Mouse (Mus musculus) kidney, embryonic 14.5 days (tissue): ENCODE measurements at regions not wholly inside any gene's neighbourhood (a gene's known extent, or its start where the extent isn't known, plus 50 kb on each side); places are given as distances from the start of the nearest gene placed in this dataset.

ENCODE experiments used
- ATAC-seq: fragments of 200-750 bp; cut with Nextera tagmentation; 2 replicates; pipeline ENCODE4 v1.8.0; 2017; ENCODE audit warnings: moderate number of reproducible peaks, mild to moderate bottlenecking, moderate TSS enrichment, moderate library complexity; ENCODE audit not compliant: low FRiP score, low TSS enrichment
- H3K27ac ChIP-seq: fragments of 300-500 bp; sonication (generic); 2 replicates; pipeline ENCODE4 v1.5.1; 2014; ENCODE audit warnings: low read depth, mild to moderate bottlenecking, low read length, moderate library complexity, mixed read lengths
- H3K27me3 ChIP-seq: fragments of 300-500 bp; sonication (generic); 2 replicates; pipeline ENCODE4 v1.6.1; 2014; ENCODE audit warnings: mild to moderate bottlenecking, low read length; ENCODE audit not compliant: control insufficient read depth, insufficient read depth
- H3K36me3 ChIP-seq: fragments of 300-500 bp; sonication (generic); 2 replicates; pipeline ENCODE4 v1.6.1; 2014; ENCODE audit warnings: low read length, mixed read lengths; ENCODE audit not compliant: control insufficient read depth, insufficient read depth
- H3K4me1 ChIP-seq: fragments of 300-500 bp; sonication (generic); 2 replicates; pipeline ENCODE4 v1.6.1; 2014; ENCODE audit warnings: low read length, mixed read lengths; ENCODE audit not compliant: control insufficient read depth, insufficient read depth
- H3K4me2 ChIP-seq: fragments of 300-500 bp; sonication (generic); replicated peaks from 2 replicates; pipeline ENCODE4 v1.6.1; 2014; ENCODE audit warnings: low read depth, mild to moderate bottlenecking, low read length
- H3K4me3 ChIP-seq: fragments of 300-500 bp; sonication (generic); 2 replicates; pipeline ENCODE4 v1.5.1; 2014; ENCODE audit warnings: mild to moderate bottlenecking, low read length
- H3K9ac ChIP-seq: fragments of 300-500 bp; sonication (generic); 2 replicates; pipeline ENCODE4 v1.6.1; 2014; ENCODE audit warnings: low read depth, mild to moderate bottlenecking, low read length, moderate library complexity
- H3K9me3 ChIP-seq: fragments of 300-500 bp; sonication (generic); 2 replicates; pipeline ENCODE4 v1.6.1; 2016; ENCODE audit warnings: low read length; ENCODE audit not compliant: control insufficient read depth
- WGBS: fragments of 180-500 bp; shearing (Covaris S2); extraction: QIAGEN DNeasy Blood & Tissue Kit; methylation state at CpG from one replicate; pipeline ENCODE4 v1.1.7; 2014; 5-methylcytosine and 5-hydroxymethylcytosine counted together

GRCm38 (mm10) chr10:92164991-92165390 is 557.2 kb downstream of the Nedd1 start:
- ATAC-seq: no peak
- no peaks in the 10 kb centered on the region for H3K4me1 ChIP-seq
- no peaks in the 10 kb centered on the region for H3K27me3 ChIP-seq
- H3K4me3 ChIP-seq: peak overlapping the region; percentile 40; the same call in 1 of the 2 replicates
- H3K4me2 ChIP-seq: no peak overlapping the region
- no peak overlapping the region for H3K27ac ChIP-seq
- no peak overlapping the region for H3K9ac ChIP-seq
- no peaks in the 10 kb centered on the region for H3K36me3 ChIP-seq
- 36% methylated on average over 5 of the region's 5 CpGs for WGBS
- no peaks in the 10 kb centered on the region for H3K9me3 ChIP-seq

- Histone ChIP-seq H3K27ac (0 out of 2 replicates have a peak overlapping the region, but pooled peaks have one; percentile 13), H3K4me1 (no peaks in the 10 kb centered on the region), H3K9me3 (no peaks in the 10 kb centered on the region), H3K36me3 (no peaks in the 10 kb centered on the region), H3K9ac (peak overlapping the region; percentile 19; the same call in 1 of the 2 replicates), H3K27me3 (no peaks in the 10 kb centered on the region), H3K4me3 (peak overlapping the region; percentile 40; the same call in 1 of the 2 replicates), H3K4me2 (peak overlapping the region; percentile 86; the same call in 1 of the 2 replicates)
- 58% methylated on average over 3 of the region's 3 CpGs for WGBS
- ATAC-seq: no peak
Measured at GRCm38 (mm10) chr10:92164648-92164960, 557.6 kb downstream of the Nedd1 start.

- no peaks in the 10 kb centered on the region for H3K9me3 ChIP-seq
- H3K27ac ChIP-seq: 0 out of 2 replicates have a peak overlapping the region, but pooled peaks have one; percentile 13
- WGBS: 65% methylated on average over 12 of the region's 12 CpGs
- H3K4me2 ChIP-seq: peak overlapping the region; percentile 86; the same call in 1 of the 2 replicates
- peak overlapping the region; percentile 40; the same call in 1 of the 2 replicates for H3K4me3 ChIP-seq
- ATAC-seq: no peak
- H3K36me3 ChIP-seq: no peaks in the 10 kb centered on the region
- H3K27me3 ChIP-seq: no peaks in the 10 kb centered on the region
- peak overlapping the region; percentile 37; the same call in 1 of the 2 replicates for H3K9ac ChIP-seq
- H3K4me1 ChIP-seq: no peaks in the 10 kb centered on the region
Measured at GRCm38 (mm10) chr10:92163851-92164647, 558.2 kb downstream of the Nedd1 start.

GRCm38 (mm10) chr10:92163071-92163504 is 559.1 kb downstream of the Nedd1 start:
- H3K27me3 ChIP-seq: no peaks in the 10 kb centered on the region
- ATAC-seq: no peak
- H3K4me3 ChIP-seq: peak overlapping the region; percentile 40
- H3K9ac ChIP-seq: peak overlapping the region; percentile 58; the same call in 1 of the 2 replicates
- WGBS: 6% methylated on average over 7 of the region's 7 CpGs
- no peaks in the 10 kb centered on the region for H3K36me3 ChIP-seq
- H3K27ac ChIP-seq: no peak overlapping the region
- H3K4me1 ChIP-seq: no peaks in the 10 kb centered on the region
- peak overlapping the region; percentile 86 for H3K4me2 ChIP-seq
- no peaks in the 10 kb centered on the region for H3K9me3 ChIP-seq

DNA sequence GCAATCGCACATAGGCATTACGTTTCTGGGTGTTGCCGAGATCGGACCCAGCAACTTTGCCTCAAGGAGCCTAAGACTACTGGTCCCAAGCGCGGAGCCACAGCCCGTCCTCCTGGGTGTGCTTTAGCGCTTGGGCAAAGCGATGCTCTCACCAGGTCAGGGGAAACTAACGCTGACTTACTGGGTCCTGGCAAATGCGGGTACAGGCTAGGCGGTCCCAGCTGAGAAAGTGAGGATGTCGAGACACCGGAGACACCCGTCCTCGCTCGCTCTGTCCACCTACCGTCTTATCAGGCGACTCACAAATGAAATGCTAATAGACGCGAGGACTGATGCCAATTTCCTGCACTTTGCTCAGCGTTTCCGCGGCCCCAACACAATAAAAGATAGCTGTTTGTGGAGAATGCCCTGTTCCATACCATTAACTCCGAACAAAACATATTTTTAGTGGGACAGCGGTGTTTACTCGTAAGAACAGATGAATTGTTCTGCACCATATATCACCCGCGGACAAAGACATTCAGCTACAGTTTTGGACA is 559.7 kb downstream of the Nedd1 start:
- H3K4me2 ChIP-seq: peak overlapping the region; percentile 86
- under 1% methylated on average over 29 of the region's 29 CpGs for WGBS
- peak overlapping the region; percentile 40 for H3K4me3 ChIP-seq
- H3K27me3 ChIP-seq: no peaks in the 10 kb centered on the region
- H3K4me1 ChIP-seq: no peaks in the 10 kb centered on the region
- 0 out of 2 replicates have a peak overlapping the region, but pooled peaks have one; percentile 2 for H3K27ac ChIP-seq
- no peaks in the 10 kb centered on the region for H3K36me3 ChIP-seq
- peak; percentile 66; the same call in 1 of the 2 replicates for ATAC-seq
- H3K9ac ChIP-seq: peak overlapping the region; percentile 58
- H3K9me3 ChIP-seq: no peaks in the 10 kb centered on the region

- no peak for ATAC-seq
- Histone ChIP-seq H3K27me3 (no peaks in the 10 kb centered on the region), H3K9me3 (no peaks in the 10 kb centered on the region), H3K4me3 (peak overlapping the region; percentile 14; the same call in 1 of the 2 replicates), H3K27ac (no peak overlapping the region), H3K4me1 (no peaks in the 10 kb centered on the region), H3K36me3 (no peaks in the 10 kb centered on the region), H3K9ac (peak overlapping the region; percentile 28; the same call in 1 of the 2 replicates), H3K4me2 (peak overlapping the region; percentile 33; the same call in 1 of the 2 replicates)
- WGBS: 6% methylated on average over 9 of the region's 9 CpGs
Measured at GRCm38 (mm10) chr10:92161501-92161900, 560.7 kb downstream of the Nedd1 start.

GRCm38 (mm10) chr10:92146263-92146662 is 576.0 kb downstream of the Nedd1 start:
- no peaks in the 10 kb centered on the region for H3K4me1 ChIP-seq
- no peaks in the 10 kb centered on the region for H3K27me3 ChIP-seq
- no peak overlapping the region for H3K4me2 ChIP-seq
- H3K9ac ChIP-seq: no peak overlapping the region
- H3K36me3 ChIP-seq: no peaks in the 10 kb centered on the region
- no peak overlapping the region for H3K4me3 ChIP-seq
- H3K9me3 ChIP-seq: no peaks in the 10 kb centered on the region
- no peak for ATAC-seq
- no peak overlapping the region for H3K27ac ChIP-seq
- WGBS: 50% methylated on average over 3 of the region's 3 CpGs

DNA sequence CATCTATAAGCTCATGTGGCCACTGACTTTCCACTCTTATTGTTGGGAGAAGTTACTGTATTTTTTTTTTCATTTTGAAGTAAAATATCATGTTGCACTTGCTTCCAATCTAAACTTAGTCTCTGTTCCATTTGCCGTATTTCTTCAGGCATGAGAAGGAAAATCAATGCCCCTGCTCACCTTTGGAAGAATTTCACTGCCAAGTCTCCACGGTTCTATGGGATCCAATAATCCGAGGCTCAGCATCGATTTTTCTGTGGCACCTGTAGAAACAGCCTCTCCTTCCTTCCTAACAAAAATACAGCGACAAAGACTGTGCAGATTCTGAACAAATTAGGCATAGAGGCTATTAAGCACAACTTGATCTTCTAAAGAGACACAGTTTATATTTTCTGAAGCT is 586.7 kb downstream of the Nedd1 start:
- Histone ChIP-seq H3K4me1 (no peaks in the 10 kb centered on the region), H3K36me3 (no peaks in the 10 kb centered on the region), H3K9ac (no peak overlapping the region), H3K4me3 (no peak overlapping the region), H3K9me3 (no peaks in the 10 kb centered on the region), H3K4me2 (no peak overlapping the region), H3K27me3 (no peaks in the 10 kb centered on the region), H3K27ac (no peak overlapping the region)
- WGBS: 54% methylated on average over 5 of the region's 5 CpGs
- no peak for ATAC-seq

GRCm38 (mm10) chr10:92112790-92113189 is 609.4 kb downstream of the Nedd1 start:
- WGBS: 22% methylated on average over 2 of the region's 2 CpGs
- H3K27ac ChIP-seq: no peak overlapping the region
- H3K4me1 ChIP-seq: no peaks in the 10 kb centered on the region
- no peak overlapping the region for H3K4me2 ChIP-seq
- no peaks in the 10 kb centered on the region for H3K36me3 ChIP-seq
- no peak overlapping the region for H3K4me3 ChIP-seq
- H3K9ac ChIP-seq: no peak overlapping the region
- no peaks in the 10 kb centered on the region for H3K9me3 ChIP-seq
- H3K27me3 ChIP-seq: no peaks in the 10 kb centered on the region
- no peak for ATAC-seq
